Mouse (Mus musculus): ENCODE measurements around the gene Lhfp.

DNA sequence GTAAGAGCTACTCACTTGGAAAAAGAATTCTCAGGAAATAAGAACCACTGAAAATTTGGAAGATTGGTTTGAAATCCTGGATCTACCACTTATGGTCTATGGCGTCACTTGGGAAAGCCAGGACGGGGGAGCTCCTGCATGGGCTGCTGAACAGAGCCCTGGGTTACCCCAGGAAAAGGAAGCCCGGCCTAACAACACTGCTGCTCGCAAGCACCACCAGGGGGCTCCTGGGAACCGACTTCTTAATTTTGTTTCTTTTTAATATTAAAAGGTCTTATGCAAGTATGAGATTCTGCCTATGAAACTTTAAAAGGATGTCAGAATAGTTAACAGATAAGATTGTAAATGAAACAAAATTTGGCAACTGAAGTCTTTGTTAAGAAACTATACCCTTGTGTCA, 46.7 kb upstream of the Lhfp start:
- TF ChIP-seq CTCF (IDR thresholded peaks at IDR 0.05; ENCODE audit: borderline replicate concordance, extremely low read depth, insufficient read depth, insufficient read length) = peak; percentile 48; the same call in 1 of the 2 replicates
- no peak for TF ChIP-seq POLR2A (IDR thresholded peaks at IDR 0.05; ENCODE audit: borderline replicate concordance, extremely low read depth, insufficient read depth, insufficient read length, poor library complexity, severe bottlenecking)

Measured in brain, embryonic 14.5 days (tissue).